Mouse (Mus musculus) CH12.LX (cell line): ENCODE measurements around the gene Spata33.

Experiments used
- CHD2 ChIP-seq: IDR thresholded peaks from 2 replicates; pipeline ENCODE4 v1.6.1; 2011; ENCODE audit warnings: low read length, improper control_type of control experiment
- CTCF ChIP-seq, 2 experiments: IDR thresholded peaks in 1 of 2; conservative IDR thresholded peaks in 1 of 2; 2 replicates each; pipeline ENCODE4 v1.5.1; 2011 to 2012; ENCODE audit warnings: low read depth in 2 of 2, low read length in 2 of 2, improper control_type of control experiment in 1 of 2, inconsistent platforms in 1 of 2, mild to moderate bottlenecking in 1 of 2, moderate library complexity in 1 of 2

DNA sequence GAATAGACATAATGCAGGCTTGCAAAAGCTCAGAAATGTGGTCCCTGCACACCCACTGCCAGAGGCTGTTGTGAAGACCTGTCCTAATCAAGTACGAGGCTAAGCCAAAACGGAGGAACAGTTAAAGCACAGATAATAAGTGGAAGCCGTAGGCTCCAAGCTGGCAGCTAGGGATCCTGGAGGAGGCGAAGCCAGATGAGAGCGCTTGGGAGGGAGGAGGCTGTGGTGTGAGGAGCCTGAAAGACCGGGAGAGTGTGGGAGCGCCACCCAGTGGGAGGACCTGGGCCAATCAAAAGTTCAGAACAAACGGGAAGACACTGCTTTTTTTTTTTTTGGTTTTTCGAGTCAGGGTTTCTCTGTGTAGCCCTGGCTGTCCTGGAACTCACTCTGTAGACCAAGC lies 22.0 kb upstream of the Spata33 start:
- TF ChIP-seq CHD2 (no peak), CTCF (conservative IDR thresholded peaks at IDR 0.05 in 1 of 2, IDR thresholded peaks at IDR 0.05 in 1 of 2; ENCODE audit: low read depth in 2 of 2, low read length in 2 of 2) (peak in 1 of 2 experiments; percentile 66; a peak in 2 of 4 replicates)
